Mouse (Mus musculus) lung, adult 2 months (tissue): ENCODE results near the gene Crabp2.

Experiments used
- CTCF ChIP-seq: fragments of 200-500 bp; IDR thresholded peaks from 2 replicates; pipeline ENCODE4 v1.5.1; 2011; ENCODE audit warnings: mild to moderate bottlenecking, low read length, control low read depth; ENCODE audit not compliant: insufficient read depth
- POLR2A ChIP-seq: fragments of 200-500 bp; IDR thresholded peaks from 2 replicates; pipeline ENCODE4 v1.6.1; 2011; ENCODE audit warnings: low read depth, mild to moderate bottlenecking, control low read depth, low read length, borderline replicate concordance; ENCODE audit errors: extremely low read depth

DNA sequence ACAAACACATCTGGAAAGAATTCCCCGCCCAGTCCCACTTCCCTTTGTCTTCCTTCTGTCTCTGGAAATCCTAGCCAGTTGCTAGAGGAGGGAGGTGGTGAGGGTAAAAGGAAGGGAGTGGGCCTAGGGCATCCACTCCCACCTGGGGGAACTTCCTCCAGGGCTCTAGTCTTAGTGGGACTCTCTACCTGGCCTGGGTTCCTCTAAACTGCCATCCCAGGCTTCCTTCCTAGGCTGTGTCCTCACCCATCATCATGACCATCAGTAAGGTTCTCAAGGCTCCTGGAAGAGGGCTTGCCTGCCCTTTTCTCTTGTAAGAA, 2.0 kb upstream of the Crabp2 start:
- no peak for TF ChIP-seq POLR2A
- no peak for TF ChIP-seq CTCF
